Mouse (Mus musculus) spleen, postnatal 14 days (tissue): ENCODE measurements at regions not wholly inside any gene's neighbourhood (a gene's known extent, or its start where the extent isn't known, plus 50 kb on each side); places are given as distances from the start of the nearest gene placed in this dataset.

Source experiments
- DNase-seq, 2 experiments: peaks; one replicate each; pipeline ENCODE4 v3.0.0; 2021 to 2022; ENCODE audit warnings: low spot score in 2 of 2

GRCm38 (mm10) chr19:21150241-21150640, 121.8 kb upstream of the Zfand5 start:
- no peak for DNase-seq

- no peak for DNase-seq
Observed at GRCm38 (mm10) chr19:21146860-21147390, 125.2 kb upstream of the Zfand5 start.

GRCm38 (mm10) chr19:21144659-21145283, 127.3 kb upstream of the Zfand5 start:
- peak in 1 of 2 experiments; percentile 4 for DNase-seq

- no peak for DNase-seq
Observed at GRCm38 (mm10) chr19:21143970-21144595, 128.0 kb upstream of the Zfand5 start.

GRCm38 (mm10) chr19:21140456-21140855, 131.6 kb upstream of the Zfand5 start:
- no peak for DNase-seq

- DNase-seq, result no peak
Observed at GRCm38 (mm10) chr19:21138998-21139495, 133.0 kb upstream of the Zfand5 start.

- DNase-seq, result no peak
Observed at GRCm38 (mm10) chr19:21136756-21137155, 135.3 kb upstream of the Zfand5 start.

GRCm38 (mm10) chr19:21135998-21136380, 136.1 kb upstream of the Zfand5 start:
- no peak for DNase-seq

- no peak for DNase-seq
Observed at GRCm38 (mm10) chr19:21135297-21135997, 136.6 kb upstream of the Zfand5 start.

- DNase-seq, result no peak
Observed at GRCm38 (mm10) chr19:21129653-21130052, 142.4 kb upstream of the Zfand5 start.

GRCm38 (mm10) chr19:21127079-21127745, 144.9 kb upstream of the Zfand5 start:
- DNase-seq, result no peak

GRCm38 (mm10) chr19:21126670-21127069, 145.4 kb upstream of the Zfand5 start:
- DNase-seq, result no peak

GRCm38 (mm10) chr19:21119477-21119876, 152.6 kb upstream of the Zfand5 start:
- no peak for DNase-seq

GRCm38 (mm10) chr19:21118782-21119181, 153.3 kb upstream of the Zfand5 start:
- DNase-seq, result no peak

GRCm38 (mm10) chr19:21115693-21116092, 156.4 kb upstream of the Zfand5 start:
- DNase-seq, result no peak

- no peak for DNase-seq
Observed at GRCm38 (mm10) chr19:21111836-21112235, 157.8 kb upstream of the Tmc1 start.

- no peak for DNase-seq
Observed at GRCm38 (mm10) chr19:21108311-21108710, 154.3 kb upstream of the Tmc1 start.

GRCm38 (mm10) chr19:21107741-21108140, 153.7 kb upstream of the Tmc1 start:
- DNase-seq, result no peak

GRCm38 (mm10) chr19:21107275-21107674, 153.3 kb upstream of the Tmc1 start:
- no peak for DNase-seq

GRCm38 (mm10) chr19:21106766-21107165, 152.8 kb upstream of the Tmc1 start:
- DNase-seq, result no peak

- DNase-seq, result no peak
Observed at GRCm38 (mm10) chr19:21106241-21106669, 152.3 kb upstream of the Tmc1 start.

GRCm38 (mm10) chr19:21105004-21105403, 151.0 kb upstream of the Tmc1 start:
- no peak for DNase-seq
